Mouse (Mus musculus): Measurements from ENCODE around the gene Gapdhs.

DNA sequence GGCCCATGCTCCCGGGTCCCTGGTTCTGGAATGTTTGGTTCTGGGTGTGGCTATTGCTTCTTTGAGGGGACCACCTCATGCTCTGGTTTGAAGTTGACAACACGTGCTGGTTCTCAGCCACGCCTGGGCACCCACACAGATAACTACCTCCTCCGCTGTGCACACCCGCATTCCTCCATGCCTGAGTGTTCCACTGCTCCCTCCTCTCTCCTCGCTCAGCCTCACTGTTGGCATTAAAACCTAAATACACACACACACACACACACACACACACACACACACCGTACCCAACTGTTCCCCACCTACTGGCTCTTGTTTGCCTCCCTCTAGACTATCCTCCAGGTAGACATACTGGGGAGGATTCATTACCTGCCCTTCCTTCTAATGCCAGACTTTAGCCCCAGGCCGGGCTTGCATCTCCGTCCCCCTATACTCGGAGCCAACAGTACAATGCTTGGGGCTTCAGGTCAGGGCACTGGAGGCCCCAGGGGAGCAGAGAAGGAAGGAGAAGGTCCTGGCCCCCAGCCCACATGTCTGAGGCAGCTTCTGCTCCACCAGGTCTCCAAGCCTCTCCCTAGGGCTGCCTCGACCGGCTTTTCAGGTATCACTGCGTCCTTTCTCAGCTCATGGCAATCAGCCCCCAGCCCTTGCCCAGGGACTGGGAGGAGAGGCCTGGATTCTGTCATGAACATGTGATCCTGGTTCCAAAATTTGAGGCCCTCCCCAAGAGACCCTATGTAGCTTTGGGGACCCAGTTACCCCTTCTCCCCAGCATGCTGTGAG is 6.5 kb upstream of the Gapdhs start:
- no peak for TF ChIP-seq CTCF (IDR thresholded peaks at IDR 0.05; ENCODE audit: control insufficient read depth, insufficient read depth, insufficient read length)
- TF ChIP-seq MYOD1 (IDR thresholded peaks at IDR 0.05; ENCODE audit: control insufficient read depth, insufficient read length, low read depth), result no peak
- no peak for TF ChIP-seq MAX (IDR thresholded peaks at IDR 0.05)
- TF ChIP-seq FOSL1 (IDR thresholded peaks at IDR 0.05; ENCODE audit: insufficient read depth, low read length, poor library complexity, severe bottlenecking), result no peak
- no peak for TF ChIP-seq USF1 (IDR thresholded peaks at IDR 0.05; ENCODE audit: low read depth)
- no peak for TF ChIP-seq CEBPB (IDR thresholded peaks at IDR 0.05; ENCODE audit: low read depth)
